Mouse (Mus musculus) spleen, adult 2 months (tissue): ENCODE results near the gene Pdgfc. TPM values are rescaled to one million over a fixed set of nuclear protein-coding genes. Genes with fewer than 3 reads are reported as not detected.
A peak's percentile ranks its signal among the peaks of the same experiment; 100 is the strongest.
"Not testable (repeated sequence)": the region's sequence is repeated elsewhere in the genome, so short reads cannot be mapped to it uniquely, and the experiment has no call there.

Source experiments
- DNase-seq, 2 experiments: peaks; one replicate each; pipeline versions ENCODE4 v3.0.0 to v3.0.0-alpha.2; 2012 to 2021; ENCODE audit warnings: low spot score in 2 of 2, low read depth in 1 of 2
- H3K27ac ChIP-seq: fragments of 200-500 bp; 2 replicates; pipeline ENCODE4 v1.5.1; 2012; ENCODE audit warnings: low read length, inconsistent platforms; ENCODE audit not compliant: insufficient read depth
- H3K27me3 ChIP-seq: fragments of 200-500 bp; 2 replicates; pipeline ENCODE4 v1.6.1; 2012; ENCODE audit warnings: mild to moderate bottlenecking, moderate library complexity, low read length, inconsistent platforms; ENCODE audit not compliant: control insufficient read depth, insufficient read depth
- H3K36me3 ChIP-seq: fragments of 200-500 bp; 2 replicates; pipeline ENCODE4 v1.6.1; 2012; ENCODE audit warnings: mild to moderate bottlenecking, low read length, inconsistent platforms; ENCODE audit not compliant: control insufficient read depth, insufficient read depth
- H3K4me1 ChIP-seq: fragments of 200-500 bp; 2 replicates; pipeline ENCODE4 v1.6.1; 2011; ENCODE audit warnings: inconsistent platforms; ENCODE audit not compliant: control insufficient read depth, insufficient read depth, insufficient read length
- H3K4me3 ChIP-seq: fragments of 200-500 bp; 2 replicates; pipeline ENCODE4 v1.5.1; 2011; ENCODE audit warnings: mild to moderate bottlenecking, inconsistent platforms; ENCODE audit not compliant: insufficient read depth, insufficient read length; ENCODE audit errors: extremely low read depth
- CTCF ChIP-seq: fragments of 200-500 bp; IDR thresholded peaks from 2 replicates; pipeline ENCODE4 v1.5.1; 2011; ENCODE audit warnings: mild to moderate bottlenecking, inconsistent platforms; ENCODE audit not compliant: insufficient read depth, insufficient read length, insufficient replicate concordance; ENCODE audit errors: extremely low read depth
- POLR2A ChIP-seq: fragments of 200-500 bp; IDR thresholded peaks from 2 replicates; pipeline ENCODE4 v1.6.1; 2011; ENCODE audit warnings: low read depth, low read length, inconsistent platforms
- WGBS: fragments of 180-500 bp; shearing (Covaris S2); methylation state at CpG from one replicate; pipeline ENCODE4 v1.1.7; 2018; 5-methylcytosine and 5-hydroxymethylcytosine counted together
- polyA plus RNA-seq: library from polyadenylated mRNA; depleted of rRNA; stranded (reverse); fragments of >200 nt; gene quantifications from 2 replicates; pipeline ENCODE4 v1.2.3, GENCODE M21; 2012

The Pdgfc gene
- polyA plus RNA-seq, 1 experiment = 0.48 TPM

DNA sequence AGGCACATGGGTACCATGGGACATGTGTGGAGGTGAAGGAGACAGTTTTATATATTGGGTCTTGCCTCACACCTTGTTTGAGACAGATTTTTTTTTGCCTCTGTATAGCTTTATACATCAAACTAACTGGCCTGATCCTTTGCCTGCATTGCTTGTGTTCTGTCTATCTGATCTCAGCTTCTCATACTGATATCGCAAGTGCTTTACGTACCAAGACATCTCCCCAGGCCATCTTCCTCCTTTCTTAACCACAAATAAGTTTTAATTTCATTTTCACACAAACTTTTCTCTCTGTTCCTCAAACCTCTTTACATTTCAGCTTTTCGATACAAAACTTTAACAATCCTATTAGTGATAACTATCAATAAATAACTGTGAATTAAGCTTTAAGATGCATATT, 76.7 kb downstream of the Pdgfc start:
- no peaks in the 10 kb centered on the region for H3K4me1 ChIP-seq
- 25% methylated on average over 3 of the region's 3 CpGs for WGBS
- peak overlapping the region; percentile 33; the same call in 1 of the 2 replicates for H3K27ac ChIP-seq
- no peaks in the 10 kb centered on the region for H3K36me3 ChIP-seq
- TF ChIP-seq POLR2A (no peak), CTCF (no peak)
- H3K27me3 ChIP-seq = no peaks in the 10 kb centered on the region
- no peak overlapping the region for H3K4me3 ChIP-seq
- DNase-seq = peak in 1 of 2 experiments; percentile 12

- 88% methylated on average over 1 of the region's 1 CpGs for WGBS
These were observed 84.4 kb downstream of the Pdgfc start for GRCm38 (mm10) chr3:81120664-81121063.

DNA sequence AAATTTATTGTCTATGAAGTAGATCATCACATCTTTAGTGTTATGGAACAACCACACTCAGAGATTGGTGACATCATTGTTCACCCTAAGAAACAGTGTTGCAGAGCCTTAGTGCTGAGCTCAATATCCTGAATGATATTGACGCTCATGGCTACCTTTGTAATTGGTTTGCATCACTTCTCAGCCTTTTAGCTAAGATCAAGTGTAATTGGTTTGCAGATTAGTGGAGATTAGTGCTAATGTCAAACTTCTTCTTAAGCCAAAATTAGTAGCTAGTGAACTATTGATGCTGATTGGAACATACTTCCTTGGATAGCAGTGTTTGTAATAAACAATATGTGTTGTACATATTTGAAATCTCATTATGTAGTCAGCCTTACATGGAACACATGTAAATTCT, 85.5 kb downstream of the Pdgfc start:
- no peaks in the 10 kb centered on the region for H3K27me3 ChIP-seq
- 91% methylated on average over 1 of the region's 1 CpGs for WGBS
- no peak for DNase-seq

More at GRCm38 (mm10) chr3:81120664-81121063, 84.4 kb downstream of the Pdgfc start:
- no peak overlapping the region for H3K27ac ChIP-seq
- H3K4me3 ChIP-seq = no peak overlapping the region
- TF ChIP-seq CTCF = no peak
- TF ChIP-seq POLR2A = no peak
- H3K4me1 ChIP-seq = no peaks in the 10 kb centered on the region
- no peaks in the 10 kb centered on the region for H3K27me3 ChIP-seq
- H3K36me3 ChIP-seq = no peaks in the 10 kb centered on the region
- DNase-seq = no peak

DNA sequence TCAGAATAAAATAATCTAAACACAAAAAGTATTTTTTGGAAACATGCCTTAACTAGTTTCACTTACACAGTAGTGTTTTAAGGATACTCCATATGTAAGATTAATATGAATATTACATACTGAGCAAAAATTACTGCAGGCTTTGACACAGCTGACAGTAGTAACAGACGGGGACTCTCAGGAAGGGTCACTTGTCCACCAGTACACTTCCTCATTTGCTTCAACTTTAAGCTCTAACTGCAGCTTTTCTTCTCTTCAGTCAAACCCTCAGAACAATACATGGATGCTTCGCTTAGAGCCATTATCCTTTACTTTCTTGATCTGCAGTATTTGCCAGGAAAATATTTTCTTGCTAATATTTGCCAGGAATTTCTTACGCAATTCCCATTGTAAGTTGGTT, 87.2 kb downstream of the Pdgfc start:
- H3K36me3 ChIP-seq = no peaks in the 10 kb centered on the region
- 86% methylated on average over 3 of the region's 3 CpGs for WGBS
- H3K4me3 ChIP-seq = no peak overlapping the region
- H3K27me3 ChIP-seq = no peaks in the 10 kb centered on the region
- TF ChIP-seq CTCF (no peak), POLR2A (no peak)
- no peak for DNase-seq
- H3K4me1 ChIP-seq = no peaks in the 10 kb centered on the region
- no peak overlapping the region for H3K27ac ChIP-seq

More for the DNA sequence above, 85.5 kb downstream of the Pdgfc start:
- Histone ChIP-seq H3K27ac (no peak overlapping the region), H3K4me1 (no peaks in the 10 kb centered on the region), H3K4me3 (no peak overlapping the region), H3K36me3 (no peaks in the 10 kb centered on the region)
- TF ChIP-seq CTCF (no peak), POLR2A (no peak)

GRCm38 (mm10) chr3:81127013-81127412, 90.8 kb downstream of the Pdgfc start:
- TF ChIP-seq POLR2A = no peak
- no peak for TF ChIP-seq CTCF
- 51% methylated on average over 2 of the region's 2 CpGs for WGBS
- no peaks in the 10 kb centered on the region for H3K4me1 ChIP-seq
- H3K36me3 ChIP-seq = no peaks in the 10 kb centered on the region
- H3K27ac ChIP-seq = no peak overlapping the region
- DNase-seq = no peak
- no peak overlapping the region for H3K4me3 ChIP-seq
- H3K27me3 ChIP-seq = no peaks in the 10 kb centered on the region

- Histone ChIP-seq H3K27ac (no peak overlapping the region), H3K4me3 (no peak overlapping the region), H3K27me3 (no peaks in the 10 kb centered on the region), H3K36me3 (no peaks in the 10 kb centered on the region), H3K4me1 (no peaks in the 10 kb centered on the region)
- no peak for TF ChIP-seq CTCF
- no peak for TF ChIP-seq POLR2A
- DNase-seq = no peak
- WGBS = 78% methylated on average over 3 of the region's 3 CpGs
These were observed 100.8 kb downstream of the Pdgfc start for GRCm38 (mm10) chr3:81136985-81137384.

DNA sequence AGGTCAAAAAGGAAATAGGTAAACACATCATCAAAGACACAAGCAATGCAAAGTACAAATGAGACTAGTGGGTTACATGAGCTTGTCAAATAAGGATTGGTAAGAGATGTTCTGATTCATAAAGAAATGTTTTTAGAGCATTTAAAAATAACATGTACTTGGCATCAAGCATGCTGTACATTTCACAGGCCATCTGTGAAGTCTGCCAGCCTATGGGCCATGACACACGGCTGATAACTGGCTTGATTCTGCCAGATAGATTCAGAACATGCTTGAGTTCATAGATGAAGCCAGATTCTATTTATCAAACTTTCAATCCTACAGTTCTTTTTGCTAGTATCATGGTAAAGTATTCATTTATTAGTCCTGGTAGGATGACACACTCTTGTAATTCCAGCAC, 101.8 kb downstream of the Pdgfc start:
- not testable (repeated sequence) for H3K36me3 ChIP-seq, H3K4me1 ChIP-seq, DNase-seq, H3K27ac ChIP-seq, H3K27me3 ChIP-seq, H3K4me3 ChIP-seq
- 78% methylated on average over 1 of the region's 1 CpGs for WGBS
